Mouse (Mus musculus) midbrain, postnatal 0 days (tissue): Measurements from ENCODE around the gene Pde6h. TPM values are rescaled to one million over a fixed set of nuclear protein-coding genes. Genes with fewer than 3 reads are reported as not detected.
"Not testable (repeated sequence)": the region's sequence is repeated elsewhere in the genome, so short reads cannot be mapped to it uniquely, and the experiment has no call there.

ENCODE experiments used
- ATAC-seq: fragments of 200-750 bp; cut with Nextera tagmentation; 2 replicates; pipeline ENCODE4 v1.8.0; 2017; ENCODE audit warnings: moderate number of reproducible peaks, mild to moderate bottlenecking, moderate TSS enrichment, moderate library complexity; ENCODE audit not compliant: low FRiP score
- DNase-seq: peaks from one replicate; pipeline ENCODE4 v3.0.0-alpha.2; 2015; ENCODE audit warnings: low spot score
- H3K27ac ChIP-seq: fragments of 300-500 bp; sonication (generic); 2 replicates; pipeline ENCODE4 v1.5.1; 2014; ENCODE audit warnings: low read depth, mild to moderate bottlenecking, low read length, mixed read lengths
- H3K27me3 ChIP-seq: fragments of 300-500 bp; sonication (generic); 2 replicates; pipeline ENCODE4 v1.6.1; 2014; ENCODE audit warnings: low read length, control low read depth, mixed read lengths; ENCODE audit not compliant: insufficient read depth
- H3K36me3 ChIP-seq: fragments of 300-500 bp; sonication (generic); 2 replicates; pipeline ENCODE4 v1.6.1; 2014; ENCODE audit warnings: low read length, control low read depth, mixed read lengths; ENCODE audit not compliant: insufficient read depth
- H3K4me1 ChIP-seq: fragments of 300-500 bp; sonication (generic); 2 replicates; pipeline ENCODE4 v1.6.1; 2014; ENCODE audit warnings: mild to moderate bottlenecking, control low read depth, antibody characterized with exemption, low read length, mixed read lengths; ENCODE audit not compliant: insufficient read depth
- H3K4me2 ChIP-seq: fragments of 300-500 bp; sonication (generic); 2 replicates; pipeline ENCODE4 v1.6.1; 2014; ENCODE audit warnings: low read depth, mild to moderate bottlenecking, low read length, mixed read lengths; ENCODE audit not compliant: poor library complexity, severe bottlenecking
- H3K4me3 ChIP-seq: fragments of 300-500 bp; sonication (generic); 2 replicates; pipeline ENCODE4 v1.5.1; 2014; ENCODE audit warnings: low read depth, mild to moderate bottlenecking, low read length, moderate library complexity
- H3K9ac ChIP-seq: fragments of 300-500 bp; sonication (generic); replicated peaks from 2 replicates; pipeline ENCODE4 v1.6.1; 2014; ENCODE audit warnings: mild to moderate bottlenecking, low read length, moderate library complexity, mixed read lengths; ENCODE audit not compliant: poor library complexity, severe bottlenecking
- H3K9me3 ChIP-seq: fragments of 300-500 bp; sonication (generic); 2 replicates; pipeline ENCODE4 v1.6.1; 2016; ENCODE audit warnings: low read length, control low read depth
- CTCF ChIP-seq: IDR thresholded peaks from 2 replicates; pipeline ENCODE4 v1.5.1; 2016; ENCODE audit warnings: antibody characterized with exemption, mild to moderate bottlenecking
- WGBS: fragments of 180-500 bp; shearing (Covaris S2); extraction: QIAGEN DNeasy Blood & Tissue Kit; methylation state at CpG from one replicate; pipeline ENCODE4 v1.1.7; 2014; 5-methylcytosine and 5-hydroxymethylcytosine counted together
- polyA plus RNA-seq: library from polyadenylated mRNA; unstranded; fragments of >200 nt; fragmentation: Nextera tagmentation; extraction: Ambion mirVana; gene quantifications from 2 replicates; pipeline ENCODE4 v1.2.1, GENCODE M21; 2015
- total RNA-seq: library from RNA; depleted of rRNA; stranded (reverse); fragments of >200 nt; gene quantifications from 2 replicates; pipeline ENCODE4 v1.2.3, GENCODE M21; 2014; rRNA removed

Pde6h gene
- total RNA-seq, result 0.05 and 0.19 TPM in 2 replicates
- polyA plus RNA-seq, result 0.37 and 0.84 TPM in 2 replicates

- Histone ChIP-seq H3K4me1 (no peaks in the 10 kb centered on the region), H3K9ac (no peak within 1 kb of the TSS), H3K9me3 (no peaks in the 10 kb centered on the region), H3K4me3 (no peak within 1 kb of the TSS), H3K4me2 (no peak within 1 kb of the TSS), H3K36me3 (no peaks in the 10 kb centered on the region), H3K27ac (no peak within 1 kb of the TSS), H3K27me3 (no peaks in the 10 kb centered on the region)
- no peak for DNase-seq
- 92% methylated on average over 8 of the region's 8 CpGs for WGBS
- no peak for ATAC-seq
- TF ChIP-seq CTCF, result no peak
Measured at GRCm38 (mm10) chr6:136923532-136923931, at the start of gene Pde6h. Pde6h (plus strand) TSS chr6:136923832.

- no peak for TF ChIP-seq CTCF
- H3K9me3 ChIP-seq, result no peaks in the 10 kb centered on the region
- no peak overlapping the region for H3K9ac ChIP-seq
- no peak overlapping the region for H3K4me2 ChIP-seq
- WGBS, result 33% methylated on average over 8 of the region's 8 CpGs
- no peak for ATAC-seq
- H3K27me3 ChIP-seq, result no peaks in the 10 kb centered on the region
- H3K4me1 ChIP-seq, result no peaks in the 10 kb centered on the region
- no peak overlapping the region for H3K4me3 ChIP-seq
- DNase-seq, result no peak
- no peaks in the 10 kb centered on the region for H3K36me3 ChIP-seq
- H3K27ac ChIP-seq, result no peak overlapping the region
Measured at GRCm38 (mm10) chr6:136874599-136874998, 49.0 kb upstream of the Pde6h start.

- WGBS, result 67% methylated on average over 9 of the region's 9 CpGs
Measured at GRCm38 (mm10) chr6:136875670-136876069, 48.0 kb upstream of the Pde6h start, which contains the start of gene Mgp. Mgp (minus strand) TSS chr6:136875823.

GRCm38 (mm10) chr6:136881678-136882077, 42.0 kb upstream of the Pde6h start:
- no peaks in the 10 kb centered on the region for H3K4me1 ChIP-seq
- no peak for TF ChIP-seq CTCF
- no peaks in the 10 kb centered on the region for H3K27me3 ChIP-seq
- H3K9ac ChIP-seq, result no peak overlapping the region
- DNase-seq (no peak), ATAC-seq (no peak)
- WGBS, result 79% methylated on average over 8 of the region's 8 CpGs
- H3K9me3 ChIP-seq, result no peaks in the 10 kb centered on the region
- no peak overlapping the region for H3K4me3 ChIP-seq
- no peak overlapping the region for H3K4me2 ChIP-seq
- H3K27ac ChIP-seq, result no peak overlapping the region
- H3K36me3 ChIP-seq, result no peaks in the 10 kb centered on the region

More at GRCm38 (mm10) chr6:136875670-136876069, 48.0 kb upstream of the Pde6h start, which contains the start of gene Mgp:
- no peak within 1 kb of the TSS for H3K27ac ChIP-seq
- no peak within 1 kb of the TSS for H3K4me3 ChIP-seq
- no peaks in the 10 kb centered on the region for H3K4me1 ChIP-seq
- no peaks in the 10 kb centered on the region for H3K9me3 ChIP-seq
- H3K27me3 ChIP-seq, result no peaks in the 10 kb centered on the region
- no peaks in the 10 kb centered on the region for H3K36me3 ChIP-seq
- no peak within 1 kb of the TSS for H3K4me2 ChIP-seq
- TF ChIP-seq CTCF, result no peak
- ATAC-seq (no peak), DNase-seq (no peak)
- H3K9ac ChIP-seq, result no peak within 1 kb of the TSS

- no peak overlapping the region for H3K9ac ChIP-seq
- DNase-seq (no peak), ATAC-seq (no peak)
- no peak overlapping the region for H3K4me2 ChIP-seq
- no peak overlapping the region for H3K4me3 ChIP-seq
- no peaks in the 10 kb centered on the region for H3K36me3 ChIP-seq
- no peaks in the 10 kb centered on the region for H3K9me3 ChIP-seq
- no peak for TF ChIP-seq CTCF
- 72% methylated on average over 3 of the region's 3 CpGs for WGBS
- no peaks in the 10 kb centered on the region for H3K27me3 ChIP-seq
- H3K27ac ChIP-seq, result no peak overlapping the region
- H3K4me1 ChIP-seq, result no peaks in the 10 kb centered on the region
Measured at GRCm38 (mm10) chr6:136883431-136883915, 40.2 kb upstream of the Pde6h start.

- WGBS, result 93% methylated on average over 6 of the region's 6 CpGs
- ATAC-seq (no peak), DNase-seq (no peak)
- Histone ChIP-seq H3K4me3 (no peak overlapping the region), H3K36me3 (no peaks in the 10 kb centered on the region), H3K9ac (no peak overlapping the region), H3K27ac (no peak overlapping the region), H3K4me2 (no peak overlapping the region), H3K4me1 (no peaks in the 10 kb centered on the region), H3K27me3 (no peaks in the 10 kb centered on the region), H3K9me3 (no peaks in the 10 kb centered on the region)
- TF ChIP-seq CTCF, result no peak
Measured at GRCm38 (mm10) chr6:136883961-136884360, 39.7 kb upstream of the Pde6h start.

- WGBS, result 38% methylated on average over 1 of the region's 1 CpGs
- H3K4me2 ChIP-seq, H3K9ac ChIP-seq, DNase-seq, H3K27me3 ChIP-seq, H3K4me3 ChIP-seq, H3K36me3 ChIP-seq, H3K4me1 ChIP-seq, H3K27ac ChIP-seq, H3K9me3 ChIP-seq, ATAC-seq: not testable (repeated sequence)
Measured at GRCm38 (mm10) chr6:136884766-136885165, 38.9 kb upstream of the Pde6h start.
